Mouse (Mus musculus) urinary bladder, postnatal 25 days (tissue): Measurements from ENCODE around the gene Usp30.

ENCODE experiments used
- DNase-seq: peaks from one replicate; pipeline ENCODE4 v3.0.0; 2022; ENCODE audit warnings: low spot score

The Usp30 gene

DNA sequence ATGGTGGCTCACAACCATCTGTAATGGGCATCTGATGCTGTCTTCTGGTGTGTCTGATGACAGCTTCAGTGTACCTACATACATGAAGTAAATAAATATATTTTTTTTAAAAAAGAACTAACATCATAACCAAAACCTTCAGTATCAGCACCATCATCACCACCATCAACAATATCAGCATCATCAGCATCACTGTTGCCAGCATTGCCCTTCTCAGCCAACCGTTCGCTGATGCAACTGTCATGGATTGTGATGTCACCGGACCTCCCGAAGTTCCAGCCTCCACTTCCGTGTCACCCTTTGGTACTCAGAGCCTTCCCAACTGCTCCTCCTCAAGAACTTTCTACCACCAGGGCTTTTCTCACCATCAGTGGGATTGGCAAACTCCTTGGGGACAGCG lies at the start of gene Usp30:
TSS of gene Usp30 (plus strand) at position 301 of the 400 bp plus-strand sequence.
- DNase-seq, result no peak

GRCm38 (mm10) chr5:114024390-114024789 lies 40.9 kb upstream of the Usp30 start:
- DNase-seq, result no peak

- no peak for DNase-seq
Measured at GRCm38 (mm10) chr5:114024885-114025284, 40.4 kb upstream of the Usp30 start.

GRCm38 (mm10) chr5:114027217-114027944 lies 37.9 kb upstream of the Usp30 start:
- DNase-seq, result no peak

- no peak for DNase-seq
Measured at GRCm38 (mm10) chr5:114028111-114028510, 37.1 kb upstream of the Usp30 start.

DNA sequence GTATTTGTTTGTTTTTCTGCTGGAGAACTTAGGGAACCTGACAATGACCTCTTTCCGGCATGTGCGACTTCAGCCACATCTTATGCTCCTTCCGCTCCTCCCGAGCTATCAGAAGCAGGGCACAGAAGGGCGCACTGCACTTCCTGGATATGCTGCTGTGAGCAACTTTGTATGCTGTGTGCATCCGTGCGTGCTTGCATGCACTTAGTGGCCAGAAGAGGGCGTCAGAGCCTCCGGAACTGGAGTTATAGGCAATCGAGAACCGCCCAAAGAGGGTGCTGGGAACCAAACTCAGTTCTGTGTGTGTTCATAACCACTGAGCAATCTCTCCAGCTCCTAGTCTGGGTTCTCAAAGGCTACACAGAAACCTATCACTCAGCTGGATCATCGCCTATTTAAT lies 34.6 kb upstream of the Usp30 start:
- no peak for DNase-seq

DNA sequence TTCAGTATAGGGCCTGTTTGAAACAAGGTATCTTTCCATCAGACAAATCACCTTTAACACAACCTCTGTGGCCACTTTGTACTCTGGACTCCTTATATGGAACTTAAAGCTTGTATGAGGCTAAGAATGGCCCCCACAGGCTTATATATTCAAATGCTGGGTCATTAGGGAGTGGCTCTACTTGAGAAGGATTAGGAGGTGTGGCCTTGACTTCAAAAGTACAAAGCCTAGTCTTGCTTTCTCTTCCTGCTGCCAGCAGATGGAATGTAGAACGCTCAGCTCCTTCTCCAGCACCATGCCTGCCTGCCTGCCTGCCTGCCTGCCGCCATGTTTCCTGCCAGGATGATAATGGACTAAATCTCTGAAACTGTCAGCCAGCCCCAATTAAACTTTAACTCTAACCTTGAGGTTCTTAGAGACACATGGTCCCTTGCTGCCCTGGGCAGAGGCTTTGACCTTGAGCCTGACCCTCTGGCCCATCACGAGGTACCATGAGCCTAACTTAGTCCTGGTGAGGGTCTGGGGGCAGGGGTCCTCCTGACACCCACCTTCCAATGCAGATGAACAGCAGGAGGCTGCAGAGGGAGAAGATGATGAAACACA lies 33.0 kb upstream of the Usp30 start:
- no peak for DNase-seq

- DNase-seq, result no peak
Measured at GRCm38 (mm10) chr5:114034393-114034792, 30.9 kb upstream of the Usp30 start.

DNA sequence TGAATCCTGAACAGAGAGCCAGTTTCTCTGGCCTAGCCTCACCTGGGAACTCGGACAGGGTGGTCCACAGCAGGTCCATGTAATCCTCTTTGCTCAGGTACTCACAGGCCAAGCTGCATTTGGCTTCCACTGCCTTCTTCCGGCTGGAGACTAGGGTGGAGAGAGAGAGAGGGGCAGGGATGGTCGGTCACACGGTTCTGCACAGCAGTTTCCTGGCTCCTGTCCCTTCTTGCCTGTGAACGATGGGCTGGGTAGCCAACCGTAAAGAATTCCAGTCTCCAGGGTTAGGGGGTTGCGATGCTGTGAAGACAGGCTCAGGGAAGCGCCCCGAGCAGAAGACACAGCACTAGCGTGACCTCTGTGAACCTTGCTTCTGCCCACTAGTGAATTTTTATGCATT lies 30.1 kb upstream of the Usp30 start:
- DNase-seq, result no peak

DNA sequence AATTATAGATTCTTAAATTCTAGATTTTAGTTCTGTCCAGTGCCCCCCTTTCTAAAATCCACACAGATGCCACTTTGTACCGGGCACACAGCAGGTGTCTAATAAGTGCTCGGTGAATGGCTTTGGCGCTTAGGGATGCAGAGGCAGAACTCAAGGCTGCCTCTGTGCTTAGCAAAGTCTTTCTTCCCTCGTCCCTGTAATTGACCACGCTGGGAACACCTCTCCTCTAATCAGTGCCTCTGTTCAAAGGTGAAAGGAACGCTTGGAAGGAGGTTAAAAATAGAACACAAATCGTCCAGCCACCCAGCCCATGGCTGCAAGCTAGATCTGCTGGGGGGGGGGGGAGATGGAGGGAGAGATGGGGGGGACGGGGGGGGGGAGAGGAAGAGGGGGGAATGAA lies 24.8 kb upstream of the Usp30 start:
- no peak for DNase-seq

DNA sequence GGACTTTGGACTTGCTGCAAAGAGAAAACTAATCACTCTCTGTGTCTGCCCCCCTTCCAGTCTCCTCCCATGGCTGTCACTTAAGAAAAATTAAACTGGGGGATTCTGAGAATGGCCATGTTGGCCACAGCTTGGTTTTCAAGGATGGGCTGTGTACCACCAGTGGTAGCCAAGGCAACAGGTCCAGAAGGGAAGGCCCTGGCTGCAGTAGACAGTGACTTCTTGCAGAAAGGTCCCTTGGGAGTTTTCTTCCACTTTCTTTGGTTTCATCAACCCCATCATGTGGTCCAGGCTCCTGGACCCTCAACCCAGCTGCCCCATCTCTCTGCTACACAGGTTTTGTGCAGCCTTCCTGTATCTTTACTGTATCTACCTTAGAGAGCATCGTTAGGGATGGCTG lies 24.4 kb upstream of the Usp30 start:
- no peak for DNase-seq

DNA sequence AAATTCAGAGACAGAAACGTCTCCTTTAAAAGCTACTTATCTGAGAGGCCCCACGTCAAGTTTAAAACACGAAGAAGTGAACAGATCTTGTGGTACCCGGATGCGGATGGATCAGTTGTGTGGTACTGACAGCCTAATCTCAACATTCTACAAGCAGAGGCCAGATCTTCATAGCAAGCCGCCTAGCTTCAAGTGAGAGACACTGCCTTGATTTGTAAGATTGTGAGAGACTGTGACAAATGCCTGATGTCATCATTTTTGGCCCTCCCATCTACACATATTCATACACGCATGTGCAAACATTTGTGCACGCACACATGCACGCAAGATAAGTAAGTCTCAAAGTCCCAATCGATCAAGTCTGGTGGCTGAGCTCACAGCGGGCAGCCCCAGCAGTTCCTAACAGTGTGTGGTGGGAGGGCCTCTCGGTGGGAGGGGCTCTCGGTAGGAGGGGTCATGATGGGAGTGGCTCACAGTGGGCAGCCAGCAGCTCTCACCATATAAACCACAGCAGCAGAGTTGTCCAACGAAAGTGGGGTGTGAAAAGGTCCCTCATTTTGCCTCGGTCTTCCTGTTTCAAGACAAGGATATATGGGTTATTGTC lies 23.8 kb upstream of the Usp30 start:
- peak; percentile 10 for DNase-seq

DNA sequence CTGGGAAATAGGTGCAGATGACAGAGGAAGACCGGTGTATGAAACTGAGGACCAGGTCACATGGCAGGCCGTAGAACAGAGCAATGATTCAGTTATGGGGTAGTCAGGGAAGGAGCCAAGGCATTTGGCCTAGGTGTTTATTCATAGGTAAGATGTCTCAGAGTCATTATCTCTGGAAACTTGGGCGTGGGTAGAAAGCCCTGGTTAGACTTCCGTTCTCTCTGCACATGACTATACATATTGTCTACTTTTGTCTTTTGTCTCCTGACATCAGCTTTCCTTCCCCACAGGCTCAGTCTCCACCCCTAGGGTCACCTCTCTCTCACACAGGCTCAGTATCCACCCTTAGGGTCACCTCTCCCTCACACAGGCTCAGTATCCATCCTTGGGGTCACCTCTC lies 21.5 kb upstream of the Usp30 start:
- DNase-seq, result no peak

DNA sequence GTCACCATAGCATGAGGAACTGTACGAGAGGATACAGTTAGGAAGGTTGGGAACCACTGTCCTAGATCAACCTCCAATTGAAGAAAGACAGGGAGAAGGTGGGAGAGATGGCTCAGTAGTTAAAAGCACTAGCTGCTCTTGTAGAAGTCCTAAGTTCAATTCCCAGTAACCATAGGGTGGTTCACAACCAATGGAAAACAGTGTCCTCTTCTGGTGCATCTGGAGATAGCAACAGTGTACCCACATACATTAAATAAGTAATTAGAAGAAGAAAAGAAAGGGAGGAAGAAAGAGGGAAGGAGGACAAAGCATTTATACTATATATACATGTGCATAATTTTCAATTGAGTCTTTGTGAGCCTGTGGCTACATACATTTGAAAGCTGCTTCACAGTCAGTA lies 20.1 kb upstream of the Usp30 start:
- DNase-seq, result no peak

- DNase-seq, result no peak
Measured at GRCm38 (mm10) chr5:114046151-114046550, 19.1 kb upstream of the Usp30 start.

- DNase-seq, result no peak
Measured at GRCm38 (mm10) chr5:114046604-114047003, 18.7 kb upstream of the Usp30 start.

DNA sequence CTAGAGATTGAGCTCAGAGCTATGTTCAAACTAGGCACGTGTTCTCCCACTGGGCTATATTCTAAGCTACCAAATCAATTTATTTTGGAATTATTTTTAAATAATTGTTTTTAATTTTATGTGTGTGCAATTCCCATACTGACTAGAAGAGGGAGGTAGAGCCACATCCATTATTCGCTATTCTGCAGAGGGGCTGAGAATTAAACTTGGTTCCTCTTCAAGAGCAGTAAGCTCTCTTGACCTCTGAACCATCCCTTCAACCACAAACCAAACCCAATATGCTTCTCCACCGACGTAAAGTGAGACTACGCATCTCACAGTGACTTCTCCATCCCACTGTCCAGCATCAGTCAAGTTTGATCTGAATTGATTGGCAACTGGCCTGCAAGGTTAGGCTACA lies 18.1 kb upstream of the Usp30 start:
- no peak for DNase-seq

DNA sequence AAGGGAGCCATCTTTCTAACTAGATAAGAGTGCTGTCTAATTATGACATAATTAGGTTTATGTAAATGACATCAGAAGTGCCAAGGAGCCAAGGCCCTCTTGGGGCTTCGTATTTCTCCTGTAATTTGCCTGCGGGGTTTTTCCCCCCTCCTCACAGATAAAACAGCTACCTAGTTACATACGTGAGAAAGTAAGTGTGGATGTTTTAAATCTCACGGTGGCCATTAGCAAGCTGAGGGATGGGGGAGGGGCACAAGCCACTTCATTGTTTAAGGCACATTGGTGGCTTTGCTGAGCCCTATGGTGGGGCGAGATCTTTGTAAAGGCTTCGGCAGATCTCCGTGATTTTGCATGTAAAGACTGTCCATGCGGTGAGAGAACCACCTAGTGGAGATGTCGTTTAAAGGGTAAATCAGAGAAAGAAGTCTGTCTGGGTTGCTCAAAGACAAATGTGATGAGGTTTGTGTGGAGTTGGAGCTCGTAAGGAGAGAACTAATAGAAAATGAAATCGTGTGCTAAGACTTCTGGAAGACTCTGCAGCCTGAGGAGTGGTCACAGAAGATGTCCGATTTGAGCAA lies 16.4 kb upstream of the Usp30 start:
- no peak for DNase-seq

DNA sequence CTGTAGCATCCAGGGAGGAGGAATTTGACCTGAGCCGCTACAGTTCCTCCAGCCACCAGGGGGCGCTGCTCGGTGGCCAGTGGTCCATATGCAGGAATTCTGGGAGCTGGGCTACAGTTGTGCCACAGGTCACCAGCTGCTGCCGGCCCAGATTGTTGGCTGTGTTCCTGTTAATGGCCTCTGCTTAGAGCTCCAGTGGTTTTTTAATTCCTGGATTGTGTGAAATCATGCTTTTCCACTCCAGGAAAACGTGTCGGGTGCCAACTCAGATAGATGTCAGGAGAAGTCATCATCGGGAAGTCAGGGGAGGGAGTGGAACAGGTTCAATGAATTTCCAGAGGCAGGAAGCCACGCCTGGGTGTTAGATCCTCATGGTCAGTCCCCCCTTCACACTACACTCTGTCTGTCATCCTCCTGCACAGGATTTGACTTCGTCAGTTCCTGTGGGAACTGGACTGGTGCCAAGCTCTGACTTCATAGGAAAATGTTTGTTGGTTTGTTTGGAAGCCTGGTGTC lies 13.0 kb upstream of the Usp30 start:
- DNase-seq, result peak; percentile 61

GRCm38 (mm10) chr5:114057129-114057731 lies 8.0 kb upstream of the Usp30 start:
- DNase-seq, result no peak

DNA sequence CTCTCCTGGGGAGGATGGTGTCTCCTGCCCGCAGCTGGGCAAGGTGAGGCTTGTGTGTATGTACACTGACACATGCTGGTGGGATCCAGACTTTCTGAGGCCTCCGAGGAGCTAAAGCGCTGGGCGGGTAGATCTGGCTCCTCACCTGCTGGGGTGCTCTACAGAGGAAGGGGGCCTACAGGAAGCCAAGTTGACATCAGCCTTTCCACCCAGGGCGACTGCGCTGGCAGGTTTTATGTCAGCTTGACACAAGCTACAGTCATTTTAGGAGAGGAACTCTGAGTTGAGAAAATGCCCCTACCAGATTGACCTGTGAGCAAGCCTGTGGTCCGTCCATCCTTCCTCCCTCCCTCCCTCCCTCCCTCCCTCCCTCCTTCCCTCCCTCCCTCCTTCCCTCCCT lies 3.6 kb upstream of the Usp30 start:
- DNase-seq, result no peak

GRCm38 (mm10) chr5:114063958-114064357 lies 1.3 kb upstream of the Usp30 start:
- no peak for DNase-seq

- DNase-seq, result no peak
Measured at GRCm38 (mm10) chr5:114066601-114067000, 1.3 kb downstream of the Usp30 start.
